Mouse (Mus musculus): ENCODE measurements around the gene Prkar2b.

DNA sequence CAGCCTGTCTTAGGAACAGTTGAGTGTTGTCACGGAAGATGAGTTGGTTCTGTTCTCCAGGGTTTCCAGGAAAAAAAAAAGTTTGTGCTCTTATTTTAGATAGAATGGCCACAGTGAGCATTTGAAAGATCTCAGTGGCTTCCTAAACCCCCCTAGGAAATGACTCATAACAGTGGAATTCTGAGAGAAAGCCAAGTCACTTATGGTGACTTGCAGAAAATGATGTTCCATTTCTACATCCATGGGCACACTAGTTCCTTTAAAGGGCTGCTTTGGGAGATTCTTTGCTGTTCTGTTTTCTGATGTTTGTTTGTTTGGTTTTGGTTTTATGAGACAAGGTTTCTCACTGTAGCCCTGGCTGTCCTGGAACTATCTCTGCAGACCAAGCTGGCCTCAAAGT lies 34.1 kb upstream of the Prkar2b start:
- no peak for TF ChIP-seq CTCF (IDR thresholded peaks at IDR 0.05; ENCODE audit: low read depth, low read length)
- no peak for TF ChIP-seq POLR2A (IDR thresholded peaks at IDR 0.05; ENCODE audit: borderline replicate concordance, low read depth, low read length)
